Mouse (Mus musculus): ENCODE results near the gene Kcnk3. TPM values are rescaled to one million over a fixed set of nuclear protein-coding genes. Genes with fewer than 3 reads are reported as not detected.

Gene Kcnk3
- total RNA-seq, 2 experiments from 2014 or later, result 1,187 to 1,472 TPM

DNA sequence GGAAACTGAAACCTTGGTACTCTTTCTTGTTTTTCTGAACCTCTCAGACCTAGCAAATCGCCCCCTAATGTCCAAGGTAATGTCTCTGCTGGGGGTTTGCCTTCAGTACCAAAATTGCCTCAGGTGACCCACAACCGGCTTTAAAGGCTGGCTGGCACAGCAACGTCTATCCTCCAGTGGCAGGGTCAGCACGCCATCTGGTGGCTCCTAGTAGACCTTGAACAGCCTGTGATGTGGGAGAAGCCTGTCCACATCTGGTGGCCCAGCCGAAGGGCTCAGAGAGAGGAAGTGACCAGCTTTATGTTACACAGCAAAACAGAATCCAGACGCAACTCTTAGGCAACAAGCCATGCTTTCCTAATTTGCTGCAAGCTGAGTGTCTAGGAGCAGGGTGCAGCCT lies 50.1 kb downstream of the Kcnk3 start:
- DNase-seq, result peak; percentile 90

- no peak for DNase-seq
Observed at GRCm38 (mm10) chr5:30643477-30644179, 55.7 kb downstream of the Kcnk3 start.

DNA sequence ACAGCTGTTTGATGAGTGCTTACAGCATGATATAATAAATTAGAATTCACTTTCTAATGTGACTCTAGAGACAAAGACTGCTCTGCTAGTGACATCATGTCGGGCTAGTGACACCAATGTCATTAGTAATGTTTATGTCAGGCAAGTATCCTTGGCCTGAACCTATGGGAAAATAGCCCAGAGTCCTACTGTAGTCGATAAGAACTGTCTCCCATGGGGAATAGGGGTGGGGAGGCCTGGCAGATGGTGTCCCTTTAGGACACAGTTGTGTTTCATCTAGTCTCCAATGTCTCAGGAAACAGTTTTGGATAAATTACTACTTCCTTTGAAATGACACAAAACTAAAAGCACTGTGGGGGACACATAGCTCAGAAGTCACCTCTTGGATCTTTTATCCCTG lies 58.1 kb downstream of the Kcnk3 start:
- DNase-seq, result no peak

- no peak for DNase-seq
Observed at GRCm38 (mm10) chr5:30647396-30647795, 59.4 kb downstream of the Kcnk3 start.

DNA sequence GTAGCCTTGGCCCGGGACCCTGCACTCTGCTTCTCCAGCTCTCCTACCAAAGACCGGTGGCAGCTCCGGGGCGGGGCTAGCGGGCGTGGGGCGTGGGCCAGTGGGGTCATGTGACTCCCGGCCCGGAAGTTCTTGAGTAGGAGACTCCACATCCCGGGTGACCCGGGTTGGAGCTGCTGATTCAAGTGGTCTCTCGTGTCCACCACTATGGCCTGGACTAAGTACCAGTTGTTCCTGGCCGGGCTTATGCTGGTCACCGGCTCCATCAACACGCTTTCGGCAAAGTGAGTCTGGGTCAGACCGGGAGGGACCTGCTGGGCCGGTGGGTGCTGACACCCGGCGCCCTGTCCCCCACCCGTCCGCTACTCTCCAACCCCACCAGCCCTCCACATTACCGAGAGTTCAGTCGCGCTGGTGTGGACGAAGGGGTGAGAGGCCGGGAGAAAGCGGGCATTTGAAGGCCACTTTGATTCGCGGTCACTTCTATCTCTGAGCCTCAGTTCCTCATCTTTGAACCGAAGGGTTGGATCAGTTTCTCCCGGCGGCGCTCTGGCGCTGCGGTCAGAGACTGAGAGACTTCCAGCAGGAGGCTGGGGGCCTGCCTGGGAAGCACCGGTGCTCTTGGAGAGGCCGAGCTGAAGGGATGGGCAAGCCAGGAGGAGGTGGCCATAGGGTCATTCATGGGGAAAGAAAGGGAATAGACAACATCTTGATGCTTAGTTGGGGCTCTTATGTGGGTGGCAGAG lies 60.0 kb downstream of the Kcnk3 start, which contains the start of gene Slc35f6:
Gene Slc35f6 (plus strand): TSS at position 119 of the 746 bp plus-strand sequence.
- peak; percentile 97 to 99 for DNase-seq

DNA sequence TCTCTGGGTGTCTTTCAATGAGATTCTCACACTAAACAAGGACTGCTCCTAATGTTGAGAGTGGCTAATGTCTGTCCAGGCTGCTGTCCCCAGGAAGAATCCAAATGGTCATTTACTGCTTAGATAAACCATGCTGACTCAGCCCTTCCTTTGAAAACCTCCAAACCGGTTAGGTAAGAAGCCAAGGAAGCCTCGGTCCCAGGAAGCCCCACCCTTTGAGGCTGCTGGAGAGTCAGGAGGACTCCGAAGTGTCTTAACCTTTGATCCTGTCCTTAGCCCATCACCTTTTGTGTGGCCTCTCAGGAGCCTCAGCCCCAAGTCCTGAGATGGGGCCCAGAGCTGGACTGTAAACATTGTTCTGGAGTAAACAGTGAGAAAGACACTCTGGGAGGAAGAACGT lies 61.6 kb downstream of the Kcnk3 start:
- DNase-seq, result no peak

DNA sequence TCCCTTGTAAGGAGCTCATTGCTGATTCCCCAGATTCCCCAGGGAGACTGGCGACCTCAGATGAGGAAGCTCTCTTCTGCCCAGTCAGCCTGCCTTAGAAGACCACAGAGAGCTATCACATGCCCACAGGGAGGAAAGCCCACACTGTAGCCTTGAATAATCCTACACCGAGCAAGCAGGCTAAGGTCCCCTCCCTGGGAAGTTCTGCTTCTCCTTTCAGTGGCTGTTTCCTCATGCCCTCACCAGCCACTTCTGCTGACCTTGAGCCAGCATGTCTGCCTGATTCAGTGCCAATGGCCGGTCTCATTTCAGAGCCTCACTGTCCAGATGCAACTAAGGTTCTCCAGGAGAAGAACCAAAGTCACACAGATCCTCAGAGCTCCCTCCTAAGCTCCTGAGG lies 62.8 kb downstream of the Kcnk3 start:
- DNase-seq, result peak; percentile 68

GRCm38 (mm10) chr5:30651554-30651953 lies 63.6 kb downstream of the Kcnk3 start:
- peak; percentile 62 to 74 for DNase-seq

DNA sequence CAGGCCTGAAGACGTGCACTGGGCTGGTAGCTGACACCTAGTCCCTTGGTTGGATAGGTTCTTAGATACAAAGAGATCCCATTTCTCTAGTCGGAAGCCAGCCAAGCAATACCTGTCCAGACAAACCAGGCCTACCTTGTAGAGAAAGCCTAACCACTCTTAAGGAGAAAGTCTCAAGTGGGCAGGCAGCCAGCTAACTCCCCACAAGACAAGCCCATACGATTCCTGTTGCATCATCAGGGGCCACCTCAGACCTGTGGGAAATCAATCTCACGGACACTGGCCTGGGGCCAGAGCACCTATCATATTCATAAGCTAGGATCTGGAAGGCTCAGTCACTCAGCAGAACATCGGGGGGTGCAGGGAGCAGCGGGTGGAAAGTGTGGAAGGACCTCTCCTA lies 65.3 kb downstream of the Kcnk3 start:
- DNase-seq, result no peak

DNA sequence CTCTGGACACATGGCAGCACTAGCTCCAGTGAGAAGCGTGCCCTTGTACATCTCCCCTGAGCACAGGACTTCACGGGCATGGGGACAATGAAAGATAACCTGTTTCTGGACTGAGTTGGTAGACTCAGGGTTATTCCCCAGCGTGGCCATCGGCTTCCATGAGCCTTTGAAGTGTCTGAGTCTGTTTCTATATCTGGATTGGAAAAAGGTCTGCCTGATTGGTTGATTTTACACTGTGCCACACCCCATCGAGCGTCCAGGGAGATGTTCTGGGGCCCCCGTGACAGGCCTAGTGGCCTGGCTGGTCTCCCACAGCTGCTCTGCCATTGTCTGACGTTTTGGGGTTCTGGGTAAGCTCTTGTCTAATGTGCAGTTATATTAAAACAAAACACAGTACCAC lies 67.1 kb downstream of the Kcnk3 start:
- no peak for DNase-seq

DNA sequence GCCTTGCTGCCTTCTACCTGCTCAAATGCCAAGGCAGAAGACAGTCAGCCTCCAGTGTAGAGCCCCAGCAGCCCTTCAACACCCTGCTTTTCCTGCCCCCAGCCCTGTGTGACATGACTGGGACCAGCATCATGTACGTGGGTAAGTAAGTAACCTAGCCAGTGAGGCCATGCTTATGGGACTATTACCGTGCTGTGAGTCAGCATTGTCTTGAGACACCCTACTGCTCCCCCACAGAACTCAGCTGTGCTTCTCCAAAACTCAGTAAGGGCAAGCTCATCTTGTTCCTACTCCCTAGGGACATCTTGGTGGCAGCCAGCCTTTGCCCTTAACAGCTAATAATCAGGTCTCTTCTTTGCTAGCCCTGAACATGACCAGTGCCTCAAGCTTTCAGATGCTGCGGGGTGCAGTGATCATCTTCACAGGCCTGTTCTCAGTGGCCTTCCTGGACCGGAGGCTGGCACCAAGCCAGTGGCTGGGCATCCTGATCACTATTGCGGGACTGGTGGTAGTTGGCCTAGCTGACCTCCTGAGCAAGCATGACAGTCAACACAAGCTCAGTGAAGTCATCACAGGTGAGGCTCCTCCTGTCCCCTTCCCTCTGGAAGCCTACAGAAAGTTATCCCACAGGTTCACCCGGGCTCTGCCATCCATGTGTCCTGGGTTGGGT lies 67.7 kb downstream of the Kcnk3 start:
- no peak for DNase-seq

- DNase-seq, result no peak
Observed at GRCm38 (mm10) chr5:30659042-30659441, 71.1 kb downstream of the Kcnk3 start.

DNA sequence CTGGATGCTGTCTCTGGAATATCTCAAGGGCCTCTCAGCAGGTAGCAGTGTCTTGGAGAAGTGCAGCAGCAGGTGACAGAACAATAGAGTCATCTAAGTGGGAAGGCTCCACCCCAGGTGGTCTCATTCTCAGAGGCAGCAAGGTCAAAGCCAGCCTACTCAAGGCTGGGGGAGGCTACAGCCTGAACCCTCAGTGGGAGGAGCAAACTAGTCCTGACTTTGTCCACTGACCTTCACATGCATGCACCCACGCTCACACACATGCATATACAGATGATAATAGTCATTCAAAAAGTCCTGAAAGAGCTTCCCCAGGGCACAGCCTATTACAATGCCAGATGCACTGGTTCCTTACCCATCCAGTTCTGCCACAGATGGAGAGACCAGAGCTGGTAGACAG lies 72.3 kb downstream of the Kcnk3 start:
- no peak for DNase-seq

- no peak for DNase-seq
Observed at GRCm38 (mm10) chr5:30660813-30661212, 72.8 kb downstream of the Kcnk3 start.

DNA sequence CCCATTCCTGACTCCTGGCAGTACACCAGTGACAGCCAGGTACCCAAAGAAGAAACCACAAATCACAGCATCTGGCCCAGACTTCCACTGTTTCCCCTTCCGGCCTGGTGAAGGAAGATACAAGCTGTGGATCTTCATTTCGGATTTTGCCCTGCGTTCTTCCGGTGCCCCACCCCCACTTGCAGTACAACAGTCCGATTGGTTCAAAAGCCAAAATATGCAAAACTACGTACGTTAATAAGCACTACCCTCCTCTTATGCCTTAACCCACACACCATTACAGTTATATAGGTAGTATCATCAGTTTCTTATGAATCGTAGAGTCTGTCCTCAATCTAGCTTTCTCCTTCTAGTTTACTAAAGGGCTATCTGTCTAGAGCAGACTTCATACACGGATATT lies 77.4 kb downstream of the Kcnk3 start:
- no peak for DNase-seq

- DNase-seq, result no peak
Observed at GRCm38 (mm10) chr5:30665968-30666367, 78.0 kb downstream of the Kcnk3 start.

DNA sequence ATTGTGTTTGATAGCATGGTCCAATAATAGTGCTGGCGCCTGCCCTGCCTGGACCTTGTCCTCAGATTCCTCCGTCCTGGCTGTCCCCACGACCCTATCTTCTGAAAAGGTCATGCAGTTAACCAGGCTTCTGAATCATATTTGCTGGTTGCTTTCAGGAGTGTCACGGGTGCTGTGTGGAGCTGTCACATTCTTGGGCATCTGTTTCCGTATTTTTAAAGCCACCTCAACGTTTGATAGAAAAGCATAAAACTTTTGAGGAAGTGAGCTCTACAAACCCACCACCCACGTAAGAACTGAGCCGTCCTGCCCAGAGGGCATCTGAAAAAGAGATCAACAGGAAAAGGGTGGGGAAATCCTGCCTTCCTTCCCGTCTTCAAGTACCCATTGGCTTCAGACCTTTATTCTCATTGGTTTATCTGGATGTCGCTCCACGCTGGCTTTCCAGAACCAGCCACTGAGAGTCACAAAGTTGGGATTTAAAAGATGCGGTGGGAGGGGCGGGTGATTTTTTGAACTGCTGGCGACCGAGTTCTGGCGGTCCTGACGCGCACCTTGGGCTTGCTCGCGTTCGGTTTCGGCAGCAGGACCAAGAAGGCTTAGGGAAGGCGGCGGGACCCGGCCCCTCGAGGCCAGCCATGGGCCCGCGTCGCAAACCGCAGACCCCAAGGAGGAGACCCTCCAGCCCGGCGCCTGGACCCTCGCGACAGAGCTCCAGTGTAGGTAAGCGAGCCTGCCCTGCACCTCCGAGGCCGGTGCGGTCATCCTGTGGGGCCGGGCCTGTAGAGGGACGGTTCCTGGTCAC lies 78.6 kb downstream of the Kcnk3 start, which contains the start of gene Cenpa:
Gene Cenpa (plus strand): TSS at position 387 of the 805 bp plus-strand sequence.
- DNase-seq, result peak; percentile 87 to 91

GRCm38 (mm10) chr5:30667215-30667614 lies 79.2 kb downstream of the Kcnk3 start:
- DNase-seq, result no peak

- no peak for DNase-seq
Observed at GRCm38 (mm10) chr5:30667686-30668085, 79.7 kb downstream of the Kcnk3 start.

- no peak for DNase-seq
Observed at GRCm38 (mm10) chr5:30668637-30669495, 80.9 kb downstream of the Kcnk3 start.

- no peak for DNase-seq
Observed at GRCm38 (mm10) chr5:30669496-30669830, 81.5 kb downstream of the Kcnk3 start.
